In genomic region chr11:120467051-120467735, GRCm38 (mm10) we compare ENCODE assay signal across 8 mouse cellular contexts. TPM values are rescaled to one million over a fixed set of nuclear protein-coding genes. Genes with fewer than 3 reads are reported as not detected.
A peak's percentile ranks its signal among the peaks of the same experiment; 100 is the strongest.
DNase-seq lines count a peak whose midpoint lies in the region; ATAC-seq and TF ChIP-seq lines count a peak whose summit lies in the region.

Gene Arl16 (minus strand): TSS chr11:120467607.

- peak within 1 kb of the TSS; percentile 91 to 94 for H3K4me3 ChIP-seq in ES-E14 (ENCODE audit: insufficient read depth in 1 of 2, low read depth in 1 of 2, low read length in 2 of 2, poor library complexity in 1 of 2, severe bottlenecking in 1 of 2)
- peak within 1 kb of the TSS; percentile 96 for H3K4me3 ChIP-seq in forebrain, embryonic 15.5 days
- H3K4me3 ChIP-seq in lung, adult 2 months (replicated peaks; ENCODE audit: extremely low read depth, low read depth, low read length) = peak within 1 kb of the TSS; percentile 95

- peak; percentile 100 for ATAC-seq in forebrain, embryonic 15.5 days (replicated peaks)
- peak; percentile 97 for ATAC-seq in neutrophil, adult 5-6 weeks (ENCODE audit: extremely low read depth, insufficient number of reproducible peaks, low FRiP score, poor library complexity, severe bottlenecking)

- peak; percentile 98 for DNase-seq in ES-E14 (ENCODE audit: low read depth, low spot score)
- DNase-seq in cerebellum, adult 11-12 months = peak; percentile 94
- DNase-seq in heart, postnatal 25 days (ENCODE audit: low spot score) = peak; percentile 89
- peak; percentile 95 to 96 for DNase-seq in layer of hippocampus, adult 18-20 months (ENCODE audit: low spot score in 2 of 2)
- DNase-seq in lung, adult 2 months = peak; percentile 88
- peak; percentile 95 to 96 for DNase-seq in thymus, adult 18-20 months

- H3K4me1 ChIP-seq in ES-E14 (ENCODE audit: control insufficient read depth in 2 of 2, insufficient read depth in 2 of 2, low read length in 2 of 2, poor library complexity in 1 of 2) = 0 out of 4 replicates have a peak, but pooled peaks cover 2% of the 10 kb centered on the region in 2 experiments
- peaks cover 29% of the 10 kb centered on the region for H3K4me1 ChIP-seq in forebrain, embryonic 15.5 days
- peaks cover 8% of the 10 kb centered on the region for H3K4me1 ChIP-seq in lung, adult 2 months (ENCODE audit: control insufficient read depth, insufficient read depth, low read length)

- no peak within 1 kb of the TSS for H3K27ac ChIP-seq in ES-E14 (ENCODE audit: insufficient read depth, low read depth, low read length, poor library complexity, severe bottlenecking)
- H3K27ac ChIP-seq in forebrain, embryonic 15.5 days (replicated peaks) = peak within 1 kb of the TSS; percentile 89

- peak within 1 kb of the TSS; percentile 85 for H3K4me2 ChIP-seq in forebrain, embryonic 15.5 days (replicated peaks)

- H3K9me3 ChIP-seq in ES-E14 (ENCODE audit: control insufficient read depth, insufficient read depth, low read depth, low read length) = no peaks in the 10 kb centered on the region
- H3K9me3 ChIP-seq in forebrain, embryonic 15.5 days = no peaks in the 10 kb centered on the region

- intact Hi-C loops in heart, postnatal 25 days (cut with DNase I) = no loop called here

- peak; percentile 86; the same call in 1 of the 2 replicates for TF ChIP-seq POLR2A in lung, adult 2 months (IDR thresholded peaks at IDR 0.05; ENCODE audit: borderline replicate concordance, extremely low read depth, low read depth, low read length)

- peak within 1 kb of the TSS; percentile 91 for H3K9ac ChIP-seq in ES-E14 (ENCODE audit: insufficient read depth, low read depth, low read length, poor library complexity, severe bottlenecking)
- H3K9ac ChIP-seq in forebrain, embryonic 15.5 days (replicated peaks) = peak within 1 kb of the TSS; percentile 95

- in situ Hi-C loops in ES-E14 (cut with MboI; ENCODE audit: low sequenced_read_pairs in 2 of 2, unreplicated experiment in 2 of 2) = no loop called here

- under 1% methylated on average over 54 of the region's 54 CpGs for WGBS in forebrain, embryonic 15.5 days
- WGBS in lung, adult 2 months = under 1% methylated on average over 54 of the region's 54 CpGs

- H3K36me3 ChIP-seq in ES-E14 (ENCODE audit: control insufficient read depth, insufficient read depth, low read length, poor library complexity, severe bottlenecking) = peaks cover 14% of the 10 kb centered on the region
- peaks cover 52% of the 10 kb centered on the region for H3K36me3 ChIP-seq in forebrain, embryonic 15.5 days

- H3K27me3 ChIP-seq in forebrain, embryonic 15.5 days = no peaks in the 10 kb centered on the region

- no peak for TF ChIP-seq CTCF in lung, adult 2 months (IDR thresholded peaks at IDR 0.05; ENCODE audit: insufficient read depth, low read length)

TF ChIP-seq in ES-E14, 5 proteins besides CTCF, POLR2A, EP300 and RAD21:
- TF ChIP-seq ZC3H11A (IDR thresholded peaks at IDR 0.05; ENCODE audit: borderline replicate concordance, low read depth, low read length) = no peak
- TF ChIP-seq MAFK (IDR thresholded peaks at IDR 0.05; ENCODE audit: insufficient read depth, low read depth, low read length) = no peak
- TF ChIP-seq ZNF384 (IDR thresholded peaks at IDR 0.05; ENCODE audit: low read depth, low read length) = no peak
- TF ChIP-seq HCFC1 (IDR thresholded peaks at IDR 0.05; ENCODE audit: borderline replicate concordance, insufficient read depth, low read length) = no peak
- TF ChIP-seq CHD2 (IDR thresholded peaks at IDR 0.05; ENCODE audit: low read depth, low read length) = peak; percentile 85

RNA-seq across cellular contexts. Expression of gene Arl16, which starts in this region (rescaled TPM):
- 15.3 and 21.2 TPM in 2 replicates for total RNA-seq in ES-E14 (2012; rRNA removed)
- 49.1 and 50.8 TPM in 2 replicates for polyA plus RNA-seq in forebrain, embryonic 15.5 days (2015; fragmentation: Nextera tagmentation; extraction: Ambion mirVana)
- 10 to 100 TPM; 10.5 to 10.6 TPM for total RNA-seq in heart, postnatal 25 days (2021)
- total RNA-seq in layer of hippocampus, adult 18-20 months (2021) = 10 to 100 TPM; 53.0 to 53.6 TPM
- polyA plus RNA-seq in lung, adult 2 months (2012; rRNA removed) = 15.6 and 17.3 TPM in 2 replicates
- 13.4 and 17.1 TPM in 2 replicates for total RNA-seq in neutrophil, adult 5-6 weeks (2017)
